Mouse (Mus musculus) stomach, postnatal 0 days (tissue): ENCODE data around the gene Neurog1.

ENCODE experiments used
- CTCF ChIP-seq: IDR thresholded peaks from 2 replicates; pipeline ENCODE4 v1.5.1; 2016; ENCODE audit warnings: antibody characterized with exemption, low read depth, mild to moderate bottlenecking, moderate library complexity
- EP300 ChIP-seq: optimal IDR thresholded peaks from 2 replicates; pipeline ENCODE3; 2016; ENCODE audit warnings: antibody characterized with exemption

GRCm38 (mm10) chr13:56251924-56252619, at the start of gene Neurog1:
- TF ChIP-seq CTCF (no peak), EP300 (no peak)
